Mouse (Mus musculus) olfactory bulb, adult 2 months (tissue): Measurements from ENCODE around the gene Tox2.

ENCODE experiments used
- CTCF ChIP-seq: fragments of 200-500 bp; IDR thresholded peaks from 2 replicates; pipeline ENCODE4 v1.5.1; 2012; ENCODE audit warnings: low read depth, mild to moderate bottlenecking, low read length, moderate library complexity; ENCODE audit not compliant: insufficient read depth
- POLR2A ChIP-seq: fragments of 200-500 bp; IDR thresholded peaks from 2 replicates; pipeline ENCODE4 v1.6.1; 2012; ENCODE audit warnings: mild to moderate bottlenecking, low read depth, low read length, moderate library complexity; ENCODE audit not compliant: insufficient read depth

- no peak for TF ChIP-seq POLR2A
- no peak for TF ChIP-seq CTCF
Measured at GRCm38 (mm10) chr2:163347517-163348184, 144.7 kb downstream of the Tox2 start.
